ENCODE assay signal across 8 mouse cellular contexts in the genomic region with DNA sequence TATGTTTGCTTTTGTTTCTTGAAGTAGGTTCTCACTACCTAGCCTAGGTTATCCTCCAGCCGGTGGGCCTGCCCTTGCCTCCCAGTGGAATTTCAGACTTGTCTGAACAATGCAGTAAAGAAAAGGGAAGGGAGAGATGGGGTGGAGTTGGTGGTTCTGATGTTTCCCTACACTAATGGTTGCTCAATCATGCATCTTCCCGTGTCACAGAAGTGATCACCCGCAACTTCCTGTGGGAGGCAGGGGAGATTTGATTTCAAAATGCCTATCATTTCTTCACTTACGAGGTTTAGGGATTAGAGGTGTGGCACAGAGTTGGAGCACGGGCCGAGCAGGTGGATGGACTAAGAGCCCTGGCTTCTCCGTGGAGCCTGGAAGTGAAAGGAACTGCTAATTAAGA. TPM values are rescaled to one million over a fixed set of nuclear protein-coding genes. Genes with fewer than 3 reads are reported as not detected.
DNase-seq lines count a peak whose midpoint lies in the region; ATAC-seq and TF ChIP-seq lines count a peak whose summit lies in the region.

No protein-coding gene starts in this region.

- no peak for DNase-seq in left cerebral cortex, adult 2 months (ENCODE audit: extremely low spot score in 1 of 2, low spot score in 2 of 2)
- DNase-seq in left cerebral cortex, adult 18-20 months (ENCODE audit: low spot score in 2 of 2), result no peak
- DNase-seq in embryonic facial prominence, embryonic 10.5 days (ENCODE audit: low spot score), result peak; percentile 15
- DNase-seq in hindbrain, embryonic 10.5 days (ENCODE audit: low spot score), result no peak
- peak; percentile 50 for DNase-seq in lung, postnatal 36 days
- no peak for DNase-seq in natural killer cell, adult 2 months (ENCODE audit: low spot score in 2 of 2)
- DNase-seq in embryo, embryonic 10.5 days (ENCODE audit: low spot score), result no peak

- H3K4me1 ChIP-seq in embryonic facial prominence, embryonic 10.5 days, result peaks cover 31% of the 10 kb centered on the region
- peaks cover 32% of the 10 kb centered on the region for H3K4me1 ChIP-seq in hindbrain, embryonic 10.5 days (replicated peaks)
- peaks cover 20% of the 10 kb centered on the region for H3K4me1 ChIP-seq in stomach, embryonic 16.5 days (ENCODE audit: control insufficient read depth, insufficient read depth, low read length)

- intact Hi-C loops in left cerebral cortex, adult 2 months (cut with DNase I), result loop anchor here (2.0 to 10.0 kb wide), 2 partner anchors 58 to 1752 kb away; partner anchors contain the start of genes 1700056E22Rik and Fbxo28

- no peak for TF ChIP-seq CTCF in left cerebral cortex, adult 2 months (IDR thresholded peaks at IDR 0.05)

- no peak for ATAC-seq in stomach, embryonic 16.5 days (ENCODE audit: insufficient read depth, low FRiP score)

- H3K4me3 ChIP-seq in left cerebral cortex, adult 2 months, result peak overlapping the region; percentile 77
- H3K4me3 ChIP-seq in embryonic facial prominence, embryonic 10.5 days, result peak overlapping the region; percentile 79
- H3K4me3 ChIP-seq in hindbrain, embryonic 10.5 days, result peak overlapping the region; percentile 72
- H3K4me3 ChIP-seq in stomach, embryonic 16.5 days (replicated peaks; ENCODE audit: low read length), result peak overlapping the region; percentile 91

- 42% methylated on average over 7 of the region's 7 CpGs for WGBS in embryonic facial prominence, embryonic 10.5 days
- WGBS in hindbrain, embryonic 10.5 days, result 54% methylated on average over 7 of the region's 7 CpGs
- 38% methylated on average over 7 of the region's 7 CpGs for WGBS in stomach, embryonic 16.5 days

- peak overlapping the region; percentile 81 for H3K4me2 ChIP-seq in stomach, embryonic 16.5 days (ENCODE audit: low read depth, low read length)

- 0 out of 2 replicates have a peak overlapping the region, but pooled peaks have one; percentile 95 for H3K9ac ChIP-seq in stomach, embryonic 16.5 days (ENCODE audit: low read length)

- peaks cover 5% of the 10 kb centered on the region; the same call in 1 of the 2 replicates for H3K27me3 ChIP-seq in embryonic facial prominence, embryonic 10.5 days (replicated peaks; ENCODE audit: low read depth, poor library complexity, severe bottlenecking)
- H3K27me3 ChIP-seq in hindbrain, embryonic 10.5 days (ENCODE audit: insufficient read depth, poor library complexity, severe bottlenecking), result peaks cover 8% of the 10 kb centered on the region; the same call in 1 of the 2 replicates
- H3K27me3 ChIP-seq in stomach, embryonic 16.5 days (ENCODE audit: control insufficient read depth, insufficient read depth, low read length), result no peaks in the 10 kb centered on the region

- no peak overlapping the region for H3K27ac ChIP-seq in left cerebral cortex, adult 2 months
- H3K27ac ChIP-seq in embryonic facial prominence, embryonic 10.5 days (replicated peaks), result no peak overlapping the region
- H3K27ac ChIP-seq in hindbrain, embryonic 10.5 days, result no peak overlapping the region
- peak overlapping the region; percentile 92 for H3K27ac ChIP-seq in stomach, embryonic 16.5 days (ENCODE audit: low read length)

- no peaks in the 10 kb centered on the region for H3K9me3 ChIP-seq in embryonic facial prominence, embryonic 10.5 days
- no peaks in the 10 kb centered on the region for H3K9me3 ChIP-seq in hindbrain, embryonic 10.5 days
- H3K9me3 ChIP-seq in stomach, embryonic 16.5 days (replicated peaks; ENCODE audit: control insufficient read depth, low read length), result no peaks in the 10 kb centered on the region

- peaks cover 12% of the 10 kb centered on the region for H3K36me3 ChIP-seq in embryonic facial prominence, embryonic 10.5 days (replicated peaks)
- H3K36me3 ChIP-seq in hindbrain, embryonic 10.5 days, result peaks cover 12% of the 10 kb centered on the region
- H3K36me3 ChIP-seq in stomach, embryonic 16.5 days (ENCODE audit: control insufficient read depth, insufficient read depth, low read length), result peaks cover under 1% of the 10 kb centered on the region; the same call in 1 of the 2 replicates

RNA-seq across cellular contexts. Expression of gene Degs1, which starts 0.6 kb away (rescaled TPM):
- 10 to 100 TPM; 58.8 to 62.4 TPM for total RNA-seq in left cerebral cortex, adult 2 months (2021)
- total RNA-seq in left cerebral cortex, adult 18-20 months (2021), result 10 to 100 TPM; 70.1 to 70.9 TPM
- polyA plus RNA-seq in embryonic facial prominence, embryonic 10.5 days (2016; fragmentation: Nextera tagmentation; extraction: Ambion mirVana), result 67.3 TPM in 2 replicates
- polyA plus RNA-seq in hindbrain, embryonic 10.5 days (2016; fragmentation: Nextera tagmentation; extraction: Ambion mirVana), result 67.7 and 76.4 TPM in 2 replicates
- 146 TPM in 2 replicates for polyA plus RNA-seq in stomach, embryonic 16.5 days (2015; fragmentation: Nextera tagmentation; extraction: Ambion mirVana)

RNA-seq across cellular contexts. Expression of gene Fbxo28, which starts 58.2 kb away (rescaled TPM):
- total RNA-seq in left cerebral cortex, adult 2 months (2021), result 10 to 100 TPM; 53.2 to 55.4 TPM
- total RNA-seq in left cerebral cortex, adult 18-20 months (2021), result 10 to 100 TPM; 59.6 TPM
- polyA plus RNA-seq in embryonic facial prominence, embryonic 10.5 days (2016; fragmentation: Nextera tagmentation; extraction: Ambion mirVana), result 21.3 and 21.4 TPM in 2 replicates
- polyA plus RNA-seq in hindbrain, embryonic 10.5 days (2016; fragmentation: Nextera tagmentation; extraction: Ambion mirVana), result 20.0 and 23.5 TPM in 2 replicates
- 12.3 and 13.4 TPM in 2 replicates for polyA plus RNA-seq in stomach, embryonic 16.5 days (2015; fragmentation: Nextera tagmentation; extraction: Ambion mirVana)

Comparison
In these comparisons a context has a peak if more than half of its experiments do, and no peak if none do; other contexts are left out.
1. DNase-seq: peak in embryonic facial prominence, embryonic 10.5 days (single experiment) and lung, postnatal 36 days (single experiment); none in left cerebral cortex, adult 2 months (0 of 2), left cerebral cortex, adult 18-20 months (0 of 2), hindbrain, embryonic 10.5 days (single experiment), natural killer cell, adult 2 months (0 of 2) and embryo, embryonic 10.5 days (single experiment).
2. Peak in every context shown above with its lines, with median percentiles within 50 percentile points of each other: H3K4me3 ChIP-seq.